Mouse (Mus musculus): Measurements from ENCODE around the gene Sbno2. TPM values are rescaled to one million over a fixed set of nuclear protein-coding genes. Genes with fewer than 3 reads are reported as not detected.

The Sbno2 gene
- polyA plus RNA-seq, 1 experiment: 67.2 TPM

GRCm38 (mm10) chr10:80142530-80142925, 37.2 kb upstream of the Sbno2 start:
- no peak for DNase-seq (ENCODE audit: low read depth, low spot score)
- WGBS: 1% methylated on average over 15 of the region's 15 CpGs

GRCm38 (mm10) chr10:80141786-80142529, 36.6 kb upstream of the Sbno2 start:
- peak; percentile 97 for DNase-seq (ENCODE audit: low read depth, low spot score)
- WGBS: under 1% methylated on average over 43 of the region's 43 CpGs

GRCm38 (mm10) chr10:80141243-80141642, 35.9 kb upstream of the Sbno2 start:
- DNase-seq (ENCODE audit: low read depth, low spot score): no peak
- WGBS: under 1% methylated on average over 29 of the region's 29 CpGs

- DNase-seq (ENCODE audit: low read depth, low spot score): no peak
- 68% methylated on average over 10 of the region's 10 CpGs for WGBS
Measured at GRCm38 (mm10) chr10:80140666-80141035, 35.3 kb upstream of the Sbno2 start, which contains the start of gene Cbarp. Gene Cbarp, minus strand, starts transcription at chr10:80140835.

GRCm38 (mm10) chr10:80139975-80140665, 34.7 kb upstream of the Sbno2 start:
- DNase-seq (ENCODE audit: low read depth, low spot score): no peak
- 76% methylated on average over 11 of the region's 11 CpGs for WGBS

- WGBS: 1% methylated on average over 10 of the region's 10 CpGs
Measured at GRCm38 (mm10) chr10:80139439-80139775, 34.0 kb upstream of the Sbno2 start.

GRCm38 (mm10) chr10:80138553-80139438, 33.4 kb upstream of the Sbno2 start, which contains the start of gene Atp5d:
Gene Atp5d, plus strand, starts transcription at chr10:80138632.
- no peak for DNase-seq (ENCODE audit: low read depth, low spot score)
- under 1% methylated on average over 94 of the region's 94 CpGs for WGBS

More at GRCm38 (mm10) chr10:80139439-80139775, 34.0 kb upstream of the Sbno2 start:
- DNase-seq (ENCODE audit: low read depth, low spot score): no peak

GRCm38 (mm10) chr10:80137626-80138552, 32.5 kb upstream of the Sbno2 start:
- 13% methylated on average over 30 of the region's 33 CpGs for WGBS
- DNase-seq (ENCODE audit: low read depth, low spot score): no peak

GRCm38 (mm10) chr10:80136952-80137625, 31.7 kb upstream of the Sbno2 start:
- no peak for DNase-seq (ENCODE audit: low read depth, low spot score)
- 12% methylated on average over 29 of the region's 29 CpGs for WGBS

GRCm38 (mm10) chr10:80136179-80136951, 31.0 kb upstream of the Sbno2 start:
- WGBS: 34% methylated on average over 49 of the region's 49 CpGs
- no peak for DNase-seq (ENCODE audit: low read depth, low spot score)

GRCm38 (mm10) chr10:80135641-80136040, 30.3 kb upstream of the Sbno2 start:
- 97% methylated on average over 1 of the region's 1 CpGs for WGBS
- no peak for DNase-seq (ENCODE audit: low read depth, low spot score)

- no peak for DNase-seq (ENCODE audit: low read depth, low spot score)
- WGBS: 82% methylated on average over 10 of the region's 10 CpGs
Measured at GRCm38 (mm10) chr10:80135161-80135560, 29.8 kb upstream of the Sbno2 start.

- 83% methylated on average over 9 of the region's 9 CpGs for WGBS
- no peak for DNase-seq (ENCODE audit: low read depth, low spot score)
Measured at GRCm38 (mm10) chr10:80134421-80134820, 29.1 kb upstream of the Sbno2 start.

- WGBS: 60% methylated on average over 8 of the region's 8 CpGs
- DNase-seq (ENCODE audit: low read depth, low spot score): no peak
Measured at GRCm38 (mm10) chr10:80133226-80133849, 28.0 kb upstream of the Sbno2 start.

GRCm38 (mm10) chr10:80131952-80132350, 26.6 kb upstream of the Sbno2 start:
- WGBS: 87% methylated on average over 27 of the region's 27 CpGs
- DNase-seq (ENCODE audit: low read depth, low spot score): no peak

- DNase-seq (ENCODE audit: low read depth, low spot score): no peak
Measured at GRCm38 (mm10) chr10:80131316-80131951, 26.1 kb upstream of the Sbno2 start.

More at GRCm38 (mm10) chr10:80131316-80131951, 26.1 kb upstream of the Sbno2 start:
- WGBS: 73% methylated on average over 55 of the region's 55 CpGs

Data from large intestine, adult 2 months (tissue).